Mouse (Mus musculus) myocyte (in vitro differentiated cells): ENCODE measurements around the gene Vav2.

Experiments used
- CEBPB ChIP-seq: IDR thresholded peaks from 2 replicates; pipeline ENCODE4 v1.6.1; 2011; ENCODE audit warnings: mild to moderate bottlenecking, moderate library complexity; ENCODE audit not compliant: poor library complexity, insufficient read depth, severe bottlenecking
- MAX ChIP-seq: IDR thresholded peaks from one replicate; pipeline ENCODE4 v1.6.1; 2011; ENCODE audit warnings: low read depth, mild to moderate bottlenecking, control low read depth
- MYOG ChIP-seq, 3 experiments: IDR thresholded peaks; one replicate each; pipeline ENCODE4 v1.6.1; 2011; ENCODE audit warnings: control low read depth in 2 of 3, low read depth in 2 of 3, mild to moderate bottlenecking in 2 of 3; ENCODE audit not compliant: insufficient read length in 2 of 3, control insufficient read depth in 1 of 3, insufficient read depth in 1 of 3
- POLR2A ChIP-seq: IDR thresholded peaks from one replicate; pipeline ENCODE4 v1.6.1; 2011; ENCODE audit warnings: low read depth, mild to moderate bottlenecking, control low read depth, moderate library complexity; ENCODE audit not compliant: insufficient read length
- POLR2AphosphoS2 ChIP-seq: IDR thresholded peaks from one replicate; pipeline ENCODE4 v1.6.1; 2011; ENCODE audit warnings: low read depth, control low read depth; ENCODE audit not compliant: insufficient read length

- TF ChIP-seq POLR2A (no peak), CEBPB (no peak), MAX (no peak), MYOG (IDR thresholded peaks at IDR 0.05; ENCODE audit: control insufficient read depth in 1 of 3, insufficient read depth in 1 of 3, insufficient read length in 2 of 3, low read depth in 2 of 3) (no peak), POLR2AphosphoS2 (no peak)
Measured at GRCm38 (mm10) chr2:27417648-27418153, 9.1 kb downstream of the Vav2 start.
